Mouse (Mus musculus) C2C12 (cell line): ENCODE data around the gene Galns.

Source experiments
- CEBPB ChIP-seq: IDR thresholded peaks from one replicate; pipeline ENCODE4 v1.6.1; 2011; ENCODE audit warnings: low read depth, mild to moderate bottlenecking, control low read depth, moderate library complexity
- CTCF ChIP-seq: IDR thresholded peaks from one replicate; pipeline ENCODE4 v1.5.1; 2011; ENCODE audit not compliant: control insufficient read depth, insufficient read depth, insufficient read length

DNA sequence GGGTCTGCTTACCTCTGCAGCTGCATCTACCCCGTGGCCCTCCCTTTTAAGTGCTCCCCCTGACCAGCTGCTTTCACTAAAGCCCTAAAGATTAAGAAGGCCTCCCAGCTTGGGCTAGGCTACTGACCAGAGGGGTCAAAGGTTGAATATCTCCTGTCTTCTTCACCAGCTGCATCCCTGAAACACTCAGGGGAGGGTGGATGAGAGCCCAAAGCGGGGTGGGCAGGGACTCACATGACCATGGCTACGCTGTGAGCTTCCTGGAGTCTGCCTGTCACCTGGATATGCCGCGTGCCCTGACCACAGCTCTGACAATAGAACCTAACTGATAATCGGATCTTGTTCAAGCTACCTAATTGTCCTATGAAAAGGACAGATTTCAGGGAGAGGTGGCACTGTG is 11.5 kb upstream of the Galns start, which contains the start of gene Pabpn1l:
- no peak for TF ChIP-seq CTCF
- no peak for TF ChIP-seq CEBPB
